Mouse (Mus musculus) myocyte (in vitro differentiated cells): ENCODE results near the gene Cant1. TPM values are rescaled to one million over a fixed set of nuclear protein-coding genes. Genes with fewer than 3 reads are reported as not detected.

Experiments used
- H3K27me3 ChIP-seq: one replicate; pipeline ENCODE4 v1.6.1; 2011; ENCODE audit not compliant: control insufficient read depth, insufficient read depth, insufficient read length
- H3K36me3 ChIP-seq: one replicate; pipeline ENCODE4 v1.6.1; 2011; ENCODE audit not compliant: control insufficient read depth, insufficient read depth
- H3K4me2 ChIP-seq: one replicate; pipeline ENCODE4 v1.6.1; 2011; ENCODE audit warnings: low read depth, control low read depth
- H3K4me3 ChIP-seq: one replicate; pipeline ENCODE4 v1.5.1; 2011; ENCODE audit warnings: mild to moderate bottlenecking, control low read depth, moderate library complexity
- H3K79me2 ChIP-seq: one replicate; pipeline ENCODE4 v1.6.1; 2011; ENCODE audit not compliant: control insufficient read depth, insufficient read depth
- H3ac ChIP-seq: one replicate; pipeline ENCODE4 v1.6.1; 2011; ENCODE audit not compliant: control insufficient read depth, insufficient read length
- CEBPB ChIP-seq: IDR thresholded peaks from 2 replicates; pipeline ENCODE4 v1.6.1; 2011; ENCODE audit warnings: mild to moderate bottlenecking, moderate library complexity; ENCODE audit not compliant: poor library complexity, insufficient read depth, severe bottlenecking
- E2F4 ChIP-seq: IDR thresholded peaks from one replicate; pipeline ENCODE4 v1.6.1; 2011; ENCODE audit warnings: mild to moderate bottlenecking, control low read depth, moderate library complexity; ENCODE audit not compliant: insufficient read depth
- MAX ChIP-seq: IDR thresholded peaks from one replicate; pipeline ENCODE4 v1.6.1; 2011; ENCODE audit warnings: low read depth, mild to moderate bottlenecking, control low read depth
- MYOD1 ChIP-seq, 3 experiments: IDR thresholded peaks; one replicate each; pipeline ENCODE4 v1.6.1; 2011; ENCODE audit warnings: control low read depth in 2 of 3, low read depth in 2 of 3, mild to moderate bottlenecking in 2 of 3, moderate library complexity in 1 of 3; ENCODE audit not compliant: insufficient read length in 2 of 3, control insufficient read depth in 1 of 3
- MYOG ChIP-seq, 3 experiments: IDR thresholded peaks; one replicate each; pipeline ENCODE4 v1.6.1; 2011; ENCODE audit warnings: control low read depth in 2 of 3, low read depth in 2 of 3, mild to moderate bottlenecking in 2 of 3; ENCODE audit not compliant: insufficient read length in 2 of 3, control insufficient read depth in 1 of 3, insufficient read depth in 1 of 3
- POLR2A ChIP-seq: IDR thresholded peaks from one replicate; pipeline ENCODE4 v1.6.1; 2011; ENCODE audit warnings: low read depth, mild to moderate bottlenecking, control low read depth, moderate library complexity; ENCODE audit not compliant: insufficient read length
- POLR2AphosphoS2 ChIP-seq: IDR thresholded peaks from one replicate; pipeline ENCODE4 v1.6.1; 2011; ENCODE audit warnings: low read depth, control low read depth; ENCODE audit not compliant: insufficient read length
- REST ChIP-seq: IDR thresholded peaks from one replicate; pipeline ENCODE4 v1.6.1; 2011; ENCODE audit warnings: mild to moderate bottlenecking, control low read depth, moderate library complexity; ENCODE audit not compliant: insufficient read depth, insufficient read length
- SRF ChIP-seq: IDR thresholded peaks from one replicate; pipeline ENCODE4 v1.6.1; 2011; ENCODE audit warnings: low read depth; ENCODE audit not compliant: control insufficient read depth, insufficient read length
- TCF12 ChIP-seq: IDR thresholded peaks from one replicate; pipeline ENCODE4 v1.6.1; 2011; ENCODE audit warnings: mild to moderate bottlenecking, control low read depth; ENCODE audit not compliant: poor library complexity, insufficient read depth, severe bottlenecking
- TCF3 ChIP-seq: IDR thresholded peaks from one replicate; pipeline ENCODE4 v1.6.1; 2011; ENCODE audit warnings: low read depth, control low read depth; ENCODE audit not compliant: insufficient read length
- USF1 ChIP-seq: IDR thresholded peaks from one replicate; pipeline ENCODE4 v1.6.1; 2011; ENCODE audit warnings: low read depth, mild to moderate bottlenecking, control low read depth, moderate library complexity
- polyA plus RNA-seq: library from polyadenylated mRNA; unstranded; fragments of >200 nt; fragmentation: generic; extraction: Trizol; gene quantifications from one replicate; pipeline ENCODE4 v1.2.1, GENCODE M21; 2012; ENCODE audit warnings: missing spikeins

Gene Cant1
- polyA plus RNA-seq, 1 experiment: 33.7 TPM

- no peaks in the 10 kb centered on the region for H3K79me2 ChIP-seq
- H3K27me3 ChIP-seq: no peaks in the 10 kb centered on the region
- H3K4me2 ChIP-seq: no peak overlapping the region
- TF ChIP-seq E2F4 (no peak), TCF3 (no peak), POLR2AphosphoS2 (peak; percentile 11)
- H3K4me3 ChIP-seq: no peak overlapping the region
- no peaks in the 10 kb centered on the region for H3K36me3 ChIP-seq
- H3ac ChIP-seq: no peak overlapping the region
Measured at GRCm38 (mm10) chr11:118408051-118408740, 10.7 kb downstream of the Cant1 start.

DNA sequence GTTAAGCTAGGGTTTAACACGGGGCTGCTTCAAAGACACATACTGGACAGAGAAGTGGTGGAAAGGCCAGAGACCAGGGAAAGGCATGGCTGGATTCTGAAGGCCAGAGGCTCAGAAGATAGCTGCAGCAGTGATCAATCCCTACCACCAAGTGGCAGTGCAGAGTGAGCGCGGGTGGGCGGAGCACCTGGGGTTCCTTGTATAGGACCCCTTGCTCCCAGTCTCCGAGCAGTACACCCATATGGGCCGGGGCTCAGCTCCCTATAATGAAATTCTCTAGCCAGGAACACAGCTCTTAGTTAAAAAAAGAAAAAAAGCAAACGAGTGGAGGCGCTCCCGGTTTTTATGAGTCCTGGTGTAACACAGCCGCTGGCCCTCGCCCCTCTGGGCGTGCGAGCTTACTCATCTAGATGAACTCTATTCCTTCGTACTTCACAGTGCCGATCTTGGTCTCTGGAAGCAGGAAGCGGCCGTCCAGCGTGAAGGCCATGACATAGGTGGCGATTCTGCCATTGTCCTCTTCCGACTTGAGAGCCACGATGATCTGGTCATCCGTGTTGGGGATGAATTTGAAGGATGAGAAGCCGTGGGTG, 11.5 kb downstream of the Cant1 start:
- no peak overlapping the region for H3K4me3 ChIP-seq
- H3ac ChIP-seq: no peak overlapping the region
- no peaks in the 10 kb centered on the region for H3K27me3 ChIP-seq
- no peaks in the 10 kb centered on the region for H3K36me3 ChIP-seq
- H3K4me2 ChIP-seq: no peak overlapping the region
- TF ChIP-seq USF1: no peak
- no peak for TF ChIP-seq E2F4
- no peak for TF ChIP-seq REST
- TF ChIP-seq SRF: no peak
- no peak for TF ChIP-seq TCF3
- TF ChIP-seq MYOD1 (IDR thresholded peaks at IDR 0.05; ENCODE audit: control insufficient read depth in 1 of 3, insufficient read length in 2 of 3, low read depth in 2 of 3): no peak
- no peak for TF ChIP-seq MYOG (IDR thresholded peaks at IDR 0.05; ENCODE audit: control insufficient read depth in 1 of 3, insufficient read depth in 1 of 3, insufficient read length in 2 of 3, low read depth in 2 of 3)
- no peak for TF ChIP-seq POLR2A
- no peak for TF ChIP-seq MAX
- no peak for TF ChIP-seq TCF12
- TF ChIP-seq CEBPB: no peak
- TF ChIP-seq POLR2AphosphoS2: no peak
- no peaks in the 10 kb centered on the region for H3K79me2 ChIP-seq

GRCm38 (mm10) chr11:118406521-118406920, 12.4 kb downstream of the Cant1 start:
- no peaks in the 10 kb centered on the region for H3K36me3 ChIP-seq
- no peaks in the 10 kb centered on the region for H3K27me3 ChIP-seq
- TF ChIP-seq REST: no peak
- TF ChIP-seq MYOD1 (IDR thresholded peaks at IDR 0.05; ENCODE audit: control insufficient read depth in 1 of 3, insufficient read length in 2 of 3, low read depth in 2 of 3): no peak
- no peak for TF ChIP-seq E2F4
- TF ChIP-seq POLR2AphosphoS2: no peak
- no peak for TF ChIP-seq SRF
- no peak for TF ChIP-seq CEBPB
- TF ChIP-seq TCF12: no peak
- no peak for TF ChIP-seq TCF3
- no peak for TF ChIP-seq USF1
- H3K79me2 ChIP-seq: no peaks in the 10 kb centered on the region
- H3ac ChIP-seq: no peak overlapping the region
- H3K4me3 ChIP-seq: no peak overlapping the region
- no peak overlapping the region for H3K4me2 ChIP-seq

GRCm38 (mm10) chr11:118405311-118405710, 13.6 kb downstream of the Cant1 start:
- Histone ChIP-seq H3ac (no peak overlapping the region), H3K4me3 (no peak overlapping the region), H3K27me3 (no peaks in the 10 kb centered on the region), H3K36me3 (no peaks in the 10 kb centered on the region), H3K4me2 (no peak overlapping the region), H3K79me2 (no peaks in the 10 kb centered on the region)
- TF ChIP-seq E2F4 (no peak), MAX (no peak), TCF3 (no peak), POLR2AphosphoS2 (no peak), MYOG (IDR thresholded peaks at IDR 0.05; ENCODE audit: control insufficient read depth in 1 of 3, insufficient read depth in 1 of 3, insufficient read length in 2 of 3, low read depth in 2 of 3) (no peak), SRF (no peak), POLR2A (no peak), USF1 (no peak), TCF12 (no peak), REST (no peak), CEBPB (no peak), MYOD1 (IDR thresholded peaks at IDR 0.05; ENCODE audit: control insufficient read depth in 1 of 3, insufficient read length in 2 of 3, low read depth in 2 of 3) (no peak)
